Mouse (Mus musculus) 3134 (cell line): ENCODE measurements around the gene Klhdc7b.
"Not testable (repeated sequence)": the region's sequence is repeated elsewhere in the genome, so short reads cannot be mapped to it uniquely, and the experiment has no call there.

ENCODE experiments used
- DNase-seq: peaks from one replicate; pipeline ENCODE4 v3.0.0-alpha.2; 2011; ENCODE audit warnings: low spot score; ENCODE audit not compliant: insufficient read length; ENCODE audit errors: extremely low read depth

The Klhdc7b gene

DNA sequence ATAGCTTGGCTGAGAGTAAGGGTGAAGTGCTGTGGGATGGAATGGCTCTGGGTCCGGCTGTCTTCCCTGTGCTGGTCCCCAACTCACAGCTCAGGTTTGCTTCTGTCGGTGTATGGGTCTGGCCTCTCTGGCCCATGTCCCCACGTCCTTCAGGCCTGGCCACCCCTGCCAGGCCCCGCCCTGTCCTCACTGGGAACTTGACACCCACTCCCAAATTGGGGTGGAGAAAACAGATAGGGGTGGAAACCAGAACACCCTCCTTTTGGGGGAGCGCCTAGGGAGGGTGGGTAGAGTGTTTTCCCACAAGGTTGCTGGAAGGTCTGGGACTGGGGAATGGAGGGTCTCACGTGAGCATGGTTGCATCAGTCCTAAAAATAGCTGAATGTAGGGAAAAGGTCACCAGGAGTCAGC is 41.0 kb downstream of the Klhdc7b start, which contains the start of gene Cpt1b:
Cpt1b (minus strand) TSS at position 153 of the 411 bp plus-strand sequence.
- no peak for DNase-seq

GRCm38 (mm10) chr15:89426716-89427115 is 42.0 kb downstream of the Klhdc7b start:
- no peak for DNase-seq

- no peak for DNase-seq
Measured at GRCm38 (mm10) chr15:89428136-89428790, 43.5 kb downstream of the Klhdc7b start.

GRCm38 (mm10) chr15:89428821-89429351 is 44.2 kb downstream of the Klhdc7b start:
- DNase-seq, result no peak

DNA sequence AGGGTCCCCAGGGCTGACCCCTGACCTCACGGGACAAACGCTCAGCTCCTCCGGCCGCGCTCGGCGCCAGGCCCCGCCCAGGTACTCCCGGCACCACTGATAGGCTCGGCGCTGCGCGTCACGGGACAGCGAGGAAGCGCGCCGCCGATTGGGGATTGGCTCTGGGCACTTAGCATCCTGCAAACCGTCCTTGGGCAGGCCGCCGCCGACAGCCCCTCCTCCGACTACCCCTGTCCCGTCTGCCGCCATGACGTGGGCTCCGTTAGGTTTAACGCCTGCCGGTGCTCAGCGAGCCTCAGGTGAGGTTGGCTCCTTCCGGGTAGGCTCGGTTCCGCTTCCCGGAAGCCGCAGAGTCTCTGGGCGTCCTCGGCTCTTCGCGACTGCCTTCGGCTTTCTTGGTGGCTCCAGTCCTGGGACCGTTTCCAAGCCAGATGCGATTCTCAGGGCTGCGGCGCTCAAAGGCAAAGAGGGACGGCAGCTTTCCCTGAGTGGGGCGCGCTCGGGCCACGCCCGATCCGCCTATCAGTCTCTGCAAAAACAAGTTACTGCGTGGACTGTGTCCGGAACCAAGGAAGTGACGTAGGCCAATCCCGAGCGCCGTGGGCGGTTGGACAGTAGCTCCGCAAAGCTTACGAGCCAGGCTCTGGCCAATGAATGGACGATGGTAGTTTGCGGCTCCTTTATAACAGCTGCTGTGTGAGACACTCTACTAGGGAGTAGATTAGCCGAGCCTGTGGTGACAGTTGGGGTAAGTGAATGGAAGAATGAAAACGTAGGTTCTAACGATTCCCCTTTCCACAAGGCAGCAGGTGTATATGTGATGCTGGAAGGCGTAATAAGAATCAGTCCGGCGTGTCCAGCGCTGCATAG is 44.9 kb downstream of the Klhdc7b start, which contains the start of the genes C730034F03Rik, Gm44502 and Chkb:
C730034F03Rik (plus strand) TSS at position 238 of the 870 bp plus-strand sequence.
Gm44502 (minus strand) TSS at position 345 of the 870 bp plus-strand sequence.
Chkb (minus strand) TSS at position 557 of the 870 bp plus-strand sequence.
- peak; percentile 96 for DNase-seq

DNA sequence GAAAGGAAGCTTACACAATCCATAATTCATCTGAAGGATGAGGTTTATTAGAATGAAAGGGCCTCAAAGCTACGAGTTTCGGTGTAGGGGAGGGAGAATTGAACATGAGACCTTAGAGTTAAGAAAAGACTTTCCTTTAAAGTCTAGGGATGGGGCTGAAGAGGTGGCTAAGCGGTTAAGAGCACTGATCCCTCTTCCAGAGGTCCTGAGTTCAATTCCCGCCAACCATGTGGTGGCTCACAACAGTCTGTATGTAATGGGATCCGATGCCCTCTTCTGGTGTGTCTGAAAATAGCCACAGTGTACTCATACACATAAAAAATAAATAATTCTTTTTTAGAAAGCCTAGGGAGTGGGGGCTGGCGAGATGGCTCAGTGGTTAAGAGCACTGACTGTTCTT is 45.6 kb downstream of the Klhdc7b start:
- no peak for DNase-seq

GRCm38 (mm10) chr15:89430771-89431170 is 46.1 kb downstream of the Klhdc7b start:
- not testable (repeated sequence) for DNase-seq

GRCm38 (mm10) chr15:89431271-89431670 is 46.6 kb downstream of the Klhdc7b start:
- no peak for DNase-seq

DNA sequence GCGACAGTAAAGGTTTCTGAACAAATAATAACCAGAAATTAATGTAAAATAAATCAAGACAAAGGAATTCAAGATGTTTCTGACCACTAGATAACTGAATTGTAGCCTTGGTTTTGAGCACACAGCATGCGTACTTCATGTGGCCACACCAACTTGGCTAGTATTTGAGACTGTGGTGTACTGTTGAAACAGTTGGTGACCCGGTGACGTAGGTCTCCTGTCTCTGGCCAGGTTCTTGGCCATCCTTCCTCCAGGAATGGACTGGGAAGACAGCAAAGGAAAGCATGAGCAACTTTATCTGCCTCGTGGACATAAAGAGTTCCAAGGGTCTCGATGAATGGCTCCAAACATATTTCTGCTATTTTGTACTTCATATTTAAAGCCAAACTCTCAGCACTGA is 47.1 kb downstream of the Klhdc7b start:
- DNase-seq, result no peak

DNA sequence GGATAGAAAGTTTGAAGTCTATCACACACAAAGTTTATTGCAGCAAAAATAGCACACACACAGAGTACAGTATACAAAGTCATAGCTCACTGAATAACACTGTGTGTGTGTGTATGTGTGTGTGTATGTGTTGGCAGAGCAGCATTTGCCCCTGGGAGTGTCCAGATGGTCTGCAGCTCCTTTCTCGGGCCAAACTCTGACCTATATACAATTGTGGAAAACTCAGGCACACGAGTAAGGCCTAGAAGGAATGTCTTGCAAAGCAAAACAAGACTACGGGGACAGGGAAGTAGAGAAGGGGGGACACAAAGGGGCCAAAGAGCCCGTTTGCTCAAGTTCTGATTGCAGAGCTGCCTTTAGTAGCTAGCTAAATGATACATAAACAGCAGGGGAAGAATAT is 48.2 kb downstream of the Klhdc7b start:
- no peak for DNase-seq

DNA sequence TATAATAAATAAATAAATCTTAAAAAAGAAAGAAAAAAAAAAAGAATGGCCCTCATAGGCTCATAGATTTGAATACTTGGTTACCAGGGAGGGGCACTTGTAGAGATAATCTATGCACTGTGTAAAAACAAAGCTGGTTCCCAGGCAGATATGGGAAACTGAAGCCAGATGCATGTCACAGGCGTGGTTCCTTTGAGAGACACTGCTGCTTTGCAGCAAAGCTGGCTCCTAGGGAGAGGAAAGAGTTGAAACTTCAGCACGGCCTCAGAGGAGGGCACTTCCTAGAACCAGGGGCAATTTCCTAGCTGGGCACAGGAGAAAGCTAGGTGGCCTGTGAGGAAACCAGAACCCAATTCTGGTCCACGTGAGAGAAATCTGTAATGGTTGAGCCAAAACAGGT is 49.4 kb downstream of the Klhdc7b start:
- no peak for DNase-seq

DNA sequence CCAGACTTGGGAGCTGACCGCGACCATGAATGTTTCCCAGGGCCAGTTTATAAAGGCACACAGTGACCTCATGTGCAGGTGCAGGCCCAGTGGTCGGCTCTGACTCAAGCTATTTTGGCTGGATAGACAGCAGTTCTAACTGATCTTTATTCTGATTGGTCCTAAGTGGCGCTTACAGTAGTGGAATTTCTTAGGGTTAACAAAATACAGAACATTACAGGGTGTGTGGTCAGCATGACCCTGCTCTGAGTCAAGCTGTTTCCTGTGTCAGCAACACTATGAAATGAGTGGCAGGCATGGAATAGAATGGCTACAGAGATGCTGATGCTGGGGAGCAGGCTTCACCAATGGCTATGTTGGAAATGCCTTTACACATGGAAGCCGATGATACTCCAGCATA is 51.2 kb downstream of the Klhdc7b start:
- DNase-seq, result no peak
